Mouse (Mus musculus): ENCODE measurements around the gene Mafk. TPM values are rescaled to one million over a fixed set of nuclear protein-coding genes. Genes with fewer than 3 reads are reported as not detected.

The Mafk gene
- polyA plus RNA-seq, 1 experiment from 2014 or later: 35.4 TPM

- DNase-seq (ENCODE audit: low read depth, low spot score): no peak
- peak; percentile 4 for ATAC-seq
- H3K27me3 ChIP-seq: no peaks in the 10 kb centered on the region
- in situ Hi-C loops (cut with MboI; ENCODE audit: low pct_unique_long_range_greater_than_20kb): no loop called here
- POLR2A ChIA-PET: no interaction called here
- TF ChIP-seq CTCF (IDR thresholded peaks at IDR 0.05): no peak
- CTCF ChIA-PET: interaction anchor here (1.3 to 1.7 kb wide), 2 partner anchors 9 kb away, joined by 5 to 6 read pairs; no protein-coding TSS in a partner anchor
Observed at GRCm38 (mm10) chr5:139764296-139764695, 27.0 kb upstream of the Mafk start.

GRCm38 (mm10) chr5:139768216-139768615 is 23.1 kb upstream of the Mafk start:
- no peaks in the 10 kb centered on the region for H3K27me3 ChIP-seq
- ChIA-PET POLR2A (interaction anchor here (1.3 kb wide), 1 partner anchor 13 kb away, joined by 3 read pairs; no protein-coding TSS in a partner anchor), CTCF (interaction anchor here (1.4 kb wide), 1 partner anchor 13 kb away, joined by 5 read pairs; no protein-coding TSS in a partner anchor)
- no peak for TF ChIP-seq CTCF (IDR thresholded peaks at IDR 0.05)
- no peak for ATAC-seq
- no peak for DNase-seq (ENCODE audit: low read depth, low spot score)
- in situ Hi-C loops (cut with MboI; ENCODE audit: low pct_unique_long_range_greater_than_20kb): no loop called here

- no peak for TF ChIP-seq CTCF (IDR thresholded peaks at IDR 0.05)
- ChIA-PET CTCF (interaction anchor here (0.8 to 1.8 kb wide), 7 partner anchors 14 to 132 kb away, joined by 3 to 15 read pairs (median 4); partner anchors contain the start of gene Tmem184a), POLR2A (interaction anchor here (1.9 kb wide), 1 partner anchor 15 kb away, joined by 4 read pairs; no protein-coding TSS in a partner anchor)
- DNase-seq (ENCODE audit: low read depth, low spot score): no peak
- H3K27me3 ChIP-seq: no peaks in the 10 kb centered on the region
- peak; percentile 46 for ATAC-seq
- in situ Hi-C loops (cut with MboI; ENCODE audit: low pct_unique_long_range_greater_than_20kb): loop anchor here (5.0 kb wide), 1 partner anchor 47 kb away; no protein-coding TSS in a partner anchor
Observed at GRCm38 (mm10) chr5:139775216-139775926, 15.9 kb upstream of the Mafk start, which contains the start of gene Ints1. TSS of gene Ints1 (minus strand) at chr5:139775674.

- TF ChIP-seq CTCF (IDR thresholded peaks at IDR 0.05): no peak
- in situ Hi-C loops (cut with MboI; ENCODE audit: low pct_unique_long_range_greater_than_20kb): loop anchor here (5.0 kb wide), 1 partner anchor 45 kb away; no protein-coding TSS in a partner anchor
- DNase-seq (ENCODE audit: low read depth, low spot score) (no peak), ATAC-seq (no peak)
- ChIA-PET POLR2A (interaction anchor here (0.7 to 1.9 kb wide), 2 partner anchors 14 to 52 kb away, joined by 3 to 4 read pairs; no protein-coding TSS in a partner anchor), CTCF (interaction anchor here (0.9 to 1.8 kb wide), 2 partner anchors 42 to 45 kb away, joined by 3 to 15 read pairs; partner anchors contain the start of gene Tmem184a)
- no peaks in the 10 kb centered on the region for H3K27me3 ChIP-seq
Observed at GRCm38 (mm10) chr5:139776966-139777365, 14.3 kb upstream of the Mafk start.

GRCm38 (mm10) chr5:139781406-139781805 is 9.9 kb upstream of the Mafk start:
- TF ChIP-seq CTCF (IDR thresholded peaks at IDR 0.05): no peak
- POLR2A ChIA-PET: no interaction called here
- no peak for DNase-seq (ENCODE audit: low read depth, low spot score)
- no peaks in the 10 kb centered on the region for H3K27me3 ChIP-seq
- ATAC-seq: no peak
- CTCF ChIA-PET: interaction anchor here (1.0 kb wide), 1 partner anchor 26 kb away, joined by 3 read pairs; no protein-coding TSS in a partner anchor
- in situ Hi-C loops (cut with MboI; ENCODE audit: low pct_unique_long_range_greater_than_20kb): no loop called here

- DNase-seq (ENCODE audit: low read depth, low spot score): no peak
- no peak for TF ChIP-seq CTCF (IDR thresholded peaks at IDR 0.05)
- ChIA-PET CTCF (interaction anchor here (0.8 kb wide), 1 partner anchor 14 kb away, joined by 3 read pairs; the partner anchor contains the start of gene Ints1), POLR2A (no interaction called here)
- ATAC-seq: peak; percentile 51
- in situ Hi-C loops (cut with MboI; ENCODE audit: low pct_unique_long_range_greater_than_20kb): no loop called here
- H3K27me3 ChIP-seq: no peaks in the 10 kb centered on the region
Observed at GRCm38 (mm10) chr5:139789466-139789865, 1.8 kb upstream of the Mafk start.

GRCm38 (mm10) chr5:139792159-139792775 is 954 bp downstream of the Mafk start:
- CTCF ChIA-PET: interaction anchor here (1.1 to 2.9 kb wide), 2 partner anchors 22 to 26 kb away, joined by 5 to 12 read pairs; no protein-coding TSS in a partner anchor
- TF ChIP-seq CTCF (IDR thresholded peaks at IDR 0.05): no peak
- DNase-seq (ENCODE audit: low read depth, low spot score) (no peak), ATAC-seq (no peak)
- POLR2A ChIA-PET: interaction anchor here (0.7 to 2.1 kb wide), 5 partner anchors 8 to 215 kb away, joined by 3 to 6 read pairs (median 3); partner anchors contain the start of genes Gm26938 and Psmg3
- no peaks in the 10 kb centered on the region for H3K27me3 ChIP-seq
- in situ Hi-C loops (cut with MboI; ENCODE audit: low pct_unique_long_range_greater_than_20kb): no loop called here

GRCm38 (mm10) chr5:139792966-139793337 is 1.6 kb downstream of the Mafk start:
- no peak for DNase-seq (ENCODE audit: low read depth, low spot score)
- ChIA-PET CTCF (interaction anchor here (1.1 to 2.9 kb wide), 3 partner anchors 17 to 25 kb away, joined by 5 to 12 read pairs (median 8); partner anchors contain the start of gene Ints1), POLR2A (interaction anchor here (1.0 kb wide), 1 partner anchor 14 kb away, joined by 3 read pairs; no protein-coding TSS in a partner anchor)
- no peak for ATAC-seq
- no peak for TF ChIP-seq CTCF (IDR thresholded peaks at IDR 0.05)
- in situ Hi-C loops (cut with MboI; ENCODE audit: low pct_unique_long_range_greater_than_20kb): no loop called here
- no peaks in the 10 kb centered on the region for H3K27me3 ChIP-seq

GRCm38 (mm10) chr5:139793338-139794089 is 2.2 kb downstream of the Mafk start:
- ChIA-PET CTCF (interaction anchor here (1.8 to 2.9 kb wide), 2 partner anchors 18 to 24 kb away, joined by 8 to 12 read pairs; partner anchors contain the start of gene Ints1), POLR2A (interaction anchor here (0.8 to 1.0 kb wide), 2 partner anchors 61 to 625 kb away, joined by 3 to 4 read pairs; partner anchors contain the start of gene Eif3b)
- in situ Hi-C loops (cut with MboI; ENCODE audit: low pct_unique_long_range_greater_than_20kb): no loop called here
- H3K27me3 ChIP-seq: no peaks in the 10 kb centered on the region
- no peak for ATAC-seq
- no peak for DNase-seq (ENCODE audit: low read depth, low spot score)
- no peak for TF ChIP-seq CTCF (IDR thresholded peaks at IDR 0.05)
